Mouse (Mus musculus) intestine, postnatal 0 days (tissue): ENCODE measurements around the gene Nadk. TPM values are rescaled to one million over a fixed set of nuclear protein-coding genes. Genes with fewer than 3 reads are reported as not detected.
A peak's percentile ranks its signal among the peaks of the same experiment; 100 is the strongest.

Source experiments
- ATAC-seq: fragments of 200-750 bp; cut with Nextera tagmentation; 2 replicates; pipeline ENCODE4 v1.8.0; 2017; ENCODE audit warnings: mild to moderate bottlenecking, moderate TSS enrichment, moderate library complexity
- H3K27ac ChIP-seq: fragments of 300-500 bp; sonication (generic); 2 replicates; pipeline ENCODE4 v1.5.1; 2014; ENCODE audit warnings: mild to moderate bottlenecking, low read depth, low read length, moderate library complexity
- H3K27me3 ChIP-seq: fragments of 300-500 bp; sonication (generic); replicated peaks from 2 replicates; pipeline ENCODE4 v1.6.1; 2014; ENCODE audit warnings: low read length, mixed read lengths; ENCODE audit not compliant: control insufficient read depth, insufficient read depth
- H3K36me3 ChIP-seq: fragments of 300-500 bp; sonication (generic); 2 replicates; pipeline ENCODE4 v1.6.1; 2014; ENCODE audit warnings: mild to moderate bottlenecking, moderate library complexity; ENCODE audit not compliant: control insufficient read depth, insufficient read depth
- H3K4me1 ChIP-seq: fragments of 300-500 bp; sonication (generic); replicated peaks from 2 replicates; pipeline ENCODE4 v1.6.1; 2014; ENCODE audit warnings: antibody characterized with exemption, low read length, mixed read lengths; ENCODE audit not compliant: control insufficient read depth, insufficient read depth
- H3K4me2 ChIP-seq: fragments of 300-500 bp; sonication (generic); replicated peaks from 2 replicates; pipeline ENCODE4 v1.6.1; 2014; ENCODE audit warnings: low read depth, mild to moderate bottlenecking, moderate library complexity
- H3K4me3 ChIP-seq: fragments of 300-500 bp; sonication (generic); 2 replicates; pipeline ENCODE4 v1.5.1; 2014; ENCODE audit warnings: low read depth, low read length
- H3K9ac ChIP-seq: fragments of 300-500 bp; sonication (generic); 2 replicates; pipeline ENCODE4 v1.6.1; 2014; ENCODE audit warnings: mild to moderate bottlenecking, low read depth, low read length
- H3K9me3 ChIP-seq: fragments of 300-500 bp; sonication (generic); 2 replicates; pipeline ENCODE4 v1.6.1; 2016; ENCODE audit warnings: mixed run types; ENCODE audit not compliant: control insufficient read depth
- CTCF ChIP-seq: sonication (generic); IDR thresholded peaks from 2 replicates; pipeline ENCODE4 v1.5.1; 2016; ENCODE audit warnings: low read depth, mild to moderate bottlenecking, control low read depth, antibody characterized with exemption, moderate library complexity
- WGBS: fragments of 180-500 bp; shearing (Covaris S2); extraction: QIAGEN DNeasy Blood & Tissue Kit; methylation state at CpG from one replicate; pipeline ENCODE4 v1.1.7; 2014; 5-methylcytosine and 5-hydroxymethylcytosine counted together
- polyA plus RNA-seq: library from polyadenylated mRNA; unstranded; fragments of >200 nt; fragmentation: Nextera tagmentation; extraction: Ambion mirVana; gene quantifications from 2 replicates; pipeline ENCODE4 v1.2.1, GENCODE M21; 2015

Nadk gene
- polyA plus RNA-seq, 1 experiment from 2014 or later, result 46.7 TPM

DNA sequence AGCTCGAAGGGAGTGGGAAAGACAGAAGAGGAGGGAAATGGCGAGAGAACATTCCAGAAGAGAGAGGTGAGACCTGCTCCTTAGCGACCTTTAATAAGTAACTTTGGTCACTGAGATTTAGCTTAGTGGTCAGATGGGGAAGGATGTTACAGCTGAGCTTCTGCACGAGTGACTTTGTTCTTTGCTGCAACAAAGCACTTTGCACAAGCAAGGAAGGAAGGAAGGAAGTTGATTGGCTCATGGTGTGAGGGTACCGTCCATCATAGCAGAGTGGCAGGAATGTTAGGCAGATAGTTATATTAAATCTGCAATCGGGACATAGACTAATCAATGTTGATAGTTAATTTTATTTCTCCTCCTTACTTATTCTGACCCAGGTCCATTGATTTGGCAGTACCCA lies 68.1 kb downstream of the Nadk start:
- H3K27me3 ChIP-seq, result no peaks in the 10 kb centered on the region
- no peak overlapping the region for H3K27ac ChIP-seq
- H3K9me3 ChIP-seq, result no peaks in the 10 kb centered on the region
- H3K4me1 ChIP-seq, result no peaks in the 10 kb centered on the region
- no peak for TF ChIP-seq CTCF
- no peak overlapping the region for H3K4me3 ChIP-seq
- no peak overlapping the region for H3K9ac ChIP-seq
- H3K36me3 ChIP-seq, result peaks cover 66% of the 10 kb centered on the region
- ATAC-seq, result no peak
- no peak overlapping the region for H3K4me2 ChIP-seq
- 83% methylated on average over 6 of the region's 6 CpGs for WGBS

DNA sequence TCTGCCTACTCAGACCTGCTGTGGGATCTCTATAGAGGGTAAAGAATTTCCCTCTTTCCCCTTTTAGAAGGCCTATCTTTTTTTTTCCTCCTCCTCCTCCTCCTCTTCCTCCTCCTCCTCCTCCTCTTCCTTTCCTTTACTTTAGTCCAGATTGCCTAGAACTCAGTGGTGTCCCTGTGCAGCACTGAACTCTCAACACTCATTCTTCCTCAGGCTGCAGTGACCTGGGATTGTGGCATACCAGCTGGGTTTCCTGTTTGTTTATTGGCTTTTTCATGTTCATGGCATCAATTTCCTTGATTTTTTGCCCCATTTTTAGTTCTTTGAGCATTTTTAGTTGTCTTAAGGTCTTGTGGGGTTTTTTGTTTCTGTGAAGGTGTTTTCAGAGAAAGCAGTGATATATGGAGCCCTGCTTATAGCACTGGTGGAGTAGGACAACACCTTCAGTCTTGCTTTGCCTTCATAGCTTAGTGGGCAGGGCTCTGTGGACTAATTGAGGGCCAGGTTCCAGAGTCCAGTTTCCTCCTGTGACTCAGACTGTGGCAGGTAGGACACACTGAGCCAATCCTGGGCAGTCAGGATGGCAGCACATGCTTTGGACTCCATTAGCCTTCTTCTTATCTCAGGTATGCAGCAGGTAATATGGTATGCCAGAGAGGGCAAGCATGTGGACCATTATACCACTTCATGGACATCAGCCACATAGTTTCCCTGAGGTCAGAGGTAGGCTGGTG lies 73.8 kb downstream of the Nadk start:
- no peak for TF ChIP-seq CTCF
- H3K4me1 ChIP-seq, result no peaks in the 10 kb centered on the region
- H3K4me2 ChIP-seq, result no peak overlapping the region
- H3K9me3 ChIP-seq, result no peaks in the 10 kb centered on the region
- peak overlapping the region; percentile 82 for H3K27ac ChIP-seq
- H3K9ac ChIP-seq, result no peak overlapping the region
- no peak overlapping the region for H3K4me3 ChIP-seq
- no peaks in the 10 kb centered on the region for H3K27me3 ChIP-seq
- H3K36me3 ChIP-seq, result peaks cover 76% of the 10 kb centered on the region
- ATAC-seq, result peak; percentile 99

Other genes starting within 250 kb of the Nadk start
- 31.7 and 38.8 TPM in 2 replicates for gene Prkcz, start 201.0 kb upstream of the Nadk start, polyA plus RNA-seq
- 0.16 and 0.21 TPM in 2 replicates for gene Gabrd, start 164.3 kb upstream of the Nadk start, polyA plus RNA-seq
- 0.50 and 0.52 TPM in 2 replicates for gene Cfap74, start 153.2 kb upstream of the Nadk start, polyA plus RNA-seq
- 15.9 and 16.2 TPM in 2 replicates for gene Tmem52, start 93.3 kb upstream of the Nadk start, polyA plus RNA-seq
- gene Gnb1, start 71.0 kb upstream of the Nadk start, polyA plus RNA-seq, result 336 and 354 TPM in 2 replicates
- 5.1 and 6.1 TPM in 2 replicates for gene Slc35e2, start 39.0 kb downstream of the Nadk start, polyA plus RNA-seq
- gene Cdk11b, start 62.5 kb downstream of the Nadk start, polyA plus RNA-seq, result 60.3 and 73.0 TPM in 2 replicates
- not detected in 2 replicates for gene Gm10563, start 83.0 kb downstream of the Nadk start, polyA plus RNA-seq
- 31.3 and 37.0 TPM in 2 replicates for gene Mmp23, start 91.0 kb downstream of the Nadk start, polyA plus RNA-seq
- 8.2 and 10.5 TPM in 2 replicates for gene Mib2, start 106.8 kb downstream of the Nadk start, polyA plus RNA-seq
- gene Fndc10, start 132.0 kb downstream of the Nadk start, polyA plus RNA-seq, result 5.5 and 6.2 TPM in 2 replicates
- gene Ssu72, start 142.4 kb downstream of the Nadk start, polyA plus RNA-seq, result 167 and 171 TPM in 2 replicates
- gene Tmem240, start 172.4 kb downstream of the Nadk start, polyA plus RNA-seq, result 0.13 and 0.24 TPM in 2 replicates
- 39.6 and 40.4 TPM in 2 replicates for gene Atad3a, start 198.7 kb downstream of the Nadk start, polyA plus RNA-seq
- gene Vwa1, start 212.3 kb downstream of the Nadk start, polyA plus RNA-seq, result 17.4 and 17.8 TPM in 2 replicates
- gene Tmem88b, start 223.5 kb downstream of the Nadk start, polyA plus RNA-seq, result 0.64 and 0.68 TPM in 2 replicates
- gene Ankrd65, start 228.1 kb downstream of the Nadk start, polyA plus RNA-seq, result not detected in 2 replicates
- gene Mrpl20, start 240.5 kb downstream of the Nadk start, polyA plus RNA-seq, result 203 and 212 TPM in 2 replicates